Mouse (Mus musculus) embryonic fibroblast, embryonic 13.5 days (primary cell): ENCODE data around the gene Tmub1.
"Not testable (repeated sequence)": the region's sequence is repeated elsewhere in the genome, so short reads cannot be mapped to it uniquely, and the experiment has no call there.

Experiments
- CTCF ChIP-seq: IDR thresholded peaks from 2 replicates; pipeline ENCODE4 v1.5.1; 2011; ENCODE audit warnings: mild to moderate bottlenecking, control low read depth, low read length, moderate library complexity, borderline replicate concordance; ENCODE audit not compliant: insufficient read depth
- POLR2A ChIP-seq: IDR thresholded peaks from 2 replicates; pipeline ENCODE4 v1.6.1; 2011; ENCODE audit warnings: low read depth, mild to moderate bottlenecking, control low read depth, low read length, moderate library complexity

GRCm38 (mm10) chr5:24396254-24396653 is 51.4 kb downstream of the Tmub1 start:
- TF ChIP-seq CTCF, POLR2A: not testable (repeated sequence)
